Mouse (Mus musculus) kidney, adult 2 months (tissue): ENCODE measurements around the gene Gsn. TPM values are rescaled to one million over a fixed set of nuclear protein-coding genes. Genes with fewer than 3 reads are reported as not detected.

ENCODE experiments used
- DNase-seq: peaks from one replicate; pipeline ENCODE4 v3.0.0; 2021
- H3K27ac ChIP-seq: fragments of 200-500 bp; 2 replicates; pipeline ENCODE4 v1.5.1; 2012; ENCODE audit warnings: low read depth, low read length, control low read depth, inconsistent platforms; ENCODE audit not compliant: insufficient read depth
- H3K27me3 ChIP-seq: fragments of 200-500 bp; replicated peaks from 2 replicates; pipeline ENCODE4 v1.6.1; 2012; ENCODE audit warnings: mild to moderate bottlenecking, moderate library complexity, low read length, inconsistent platforms; ENCODE audit not compliant: control insufficient read depth, insufficient read depth
- H3K36me3 ChIP-seq: fragments of 200-500 bp; 2 replicates; pipeline ENCODE4 v1.6.1; 2012; ENCODE audit warnings: mild to moderate bottlenecking, moderate library complexity, low read length, inconsistent platforms; ENCODE audit not compliant: control insufficient read depth, insufficient read depth
- H3K4me1 ChIP-seq: fragments of 200-500 bp; 2 replicates; pipeline ENCODE4 v1.6.1; 2011; ENCODE audit warnings: low read length; ENCODE audit not compliant: control insufficient read depth, insufficient read depth
- H3K4me3 ChIP-seq: fragments of 200-500 bp; 2 replicates; pipeline ENCODE4 v1.5.1; 2011; ENCODE audit warnings: mild to moderate bottlenecking, low read depth, low read length, control low read depth; ENCODE audit not compliant: insufficient read depth
- CTCF ChIP-seq: fragments of 200-500 bp; conservative IDR thresholded peaks from 2 replicates; pipeline ENCODE4 v1.5.1; 2011; ENCODE audit warnings: low read depth, mild to moderate bottlenecking, control low read depth, low read length, moderate library complexity, mixed read lengths; ENCODE audit not compliant: insufficient read depth, insufficient read length
- POLR2A ChIP-seq: fragments of 200-500 bp; IDR thresholded peaks from one replicate; pipeline ENCODE4 v1.6.1; 2011; ENCODE audit warnings: low read depth, low read length, control low read depth
- WGBS: fragments of 180-500 bp; shearing (Covaris S2); methylation state at CpG from one replicate; pipeline ENCODE4 v1.1.7; 2018; 5-methylcytosine and 5-hydroxymethylcytosine counted together
- polyA plus RNA-seq: library from polyadenylated mRNA; depleted of rRNA; stranded (reverse); fragments of >200 nt; gene quantifications from 2 replicates; pipeline ENCODE4 v1.2.3, GENCODE M21; 2012; rRNA removed

Gsn gene
- polyA plus RNA-seq = 269 and 357 TPM in 2 replicates

DNA sequence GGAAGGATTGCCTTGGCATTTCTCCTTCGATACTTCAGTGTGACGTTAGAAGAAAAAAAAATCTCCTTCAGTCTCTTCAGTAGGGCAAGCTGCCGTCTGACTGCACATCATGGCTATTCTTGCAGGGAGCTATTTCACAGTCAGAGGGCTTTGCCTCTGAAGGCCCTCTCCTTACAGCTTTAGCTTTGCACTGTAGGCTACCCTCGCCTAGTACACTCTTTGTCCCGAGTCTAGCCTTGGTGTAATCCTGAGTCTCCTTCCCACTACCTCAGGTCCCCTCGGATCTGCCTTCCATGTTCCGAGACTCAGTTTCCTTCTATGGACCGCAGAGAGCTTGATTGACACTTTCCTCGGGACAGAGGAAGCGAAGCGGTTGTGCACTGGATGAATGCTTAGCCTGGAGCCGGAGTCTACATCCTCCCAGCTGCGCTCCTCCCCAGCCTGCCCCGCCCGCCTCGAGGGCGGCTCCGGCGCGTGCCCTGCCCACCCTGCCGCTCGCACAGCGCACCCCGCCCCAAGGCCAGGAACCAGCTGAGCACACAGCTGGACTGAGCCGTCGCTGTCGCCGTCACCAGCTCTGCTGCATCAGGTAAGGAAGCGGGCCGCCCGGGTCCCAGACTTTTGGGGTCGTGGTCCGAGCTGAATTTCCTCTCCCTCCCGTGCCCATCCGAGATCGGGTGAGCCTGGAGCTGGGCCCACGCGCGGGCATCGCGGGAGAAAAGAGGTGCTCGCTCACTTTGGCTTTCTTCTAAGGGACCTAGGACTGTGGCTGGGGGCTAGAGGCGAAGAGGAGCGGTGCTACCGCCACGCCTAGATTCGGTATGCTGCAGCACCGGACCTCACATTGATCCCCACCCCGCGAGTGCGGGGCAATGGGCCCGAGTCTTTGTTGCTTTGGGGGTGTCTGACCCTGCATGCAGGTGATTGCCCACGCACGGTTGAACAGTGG lies at the start of gene Gsn:
Gene Gsn (plus strand): TSS at position 496 of the 949 bp plus-strand sequence.
- Histone ChIP-seq H3K27ac (peak within 1 kb of the TSS; percentile 46), H3K36me3 (no peaks in the 10 kb centered on the region), H3K4me3 (peak within 1 kb of the TSS; percentile 64), H3K27me3 (no peaks in the 10 kb centered on the region), H3K4me1 (peaks cover 9% of the 10 kb centered on the region; the same call in 1 of the 2 replicates)
- whole genome bisulfite sequencing = 5% methylated on average over 54 of the region's 54 CpGs
- TF ChIP-seq POLR2A (peak; percentile 50), CTCF (no peak)
- DNase-seq = peak; percentile 88

DNA sequence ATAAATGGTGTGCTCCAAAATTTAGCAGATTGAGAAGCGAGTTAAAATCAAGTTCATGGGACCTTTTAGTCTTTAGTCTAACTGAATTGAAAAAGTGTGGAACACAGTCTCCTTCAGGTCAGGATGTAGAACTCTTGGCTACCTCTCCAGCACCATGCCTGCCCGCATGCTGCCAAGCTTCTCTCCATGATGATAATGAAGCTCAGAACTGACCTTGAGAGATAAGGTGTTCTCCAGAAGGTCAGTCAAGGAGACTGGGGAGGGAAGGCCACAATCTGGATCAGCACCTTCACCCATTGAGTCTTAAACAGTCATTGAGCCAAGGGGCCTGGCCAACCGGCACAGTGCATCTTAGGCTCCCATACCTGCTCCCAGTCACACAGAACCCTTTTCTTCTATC lies 49.4 kb upstream of the Gsn start:
- Histone ChIP-seq H3K27ac (no peak overlapping the region), H3K4me1 (no peaks in the 10 kb centered on the region; the same call in 1 of the 2 replicates), H3K36me3 (no peaks in the 10 kb centered on the region), H3K27me3 (no peaks in the 10 kb centered on the region), H3K4me3 (no peak overlapping the region)
- 92% methylated on average over 3 of the region's 3 CpGs for WGBS
- no peak for TF ChIP-seq POLR2A
- DNase-seq = no peak

DNA sequence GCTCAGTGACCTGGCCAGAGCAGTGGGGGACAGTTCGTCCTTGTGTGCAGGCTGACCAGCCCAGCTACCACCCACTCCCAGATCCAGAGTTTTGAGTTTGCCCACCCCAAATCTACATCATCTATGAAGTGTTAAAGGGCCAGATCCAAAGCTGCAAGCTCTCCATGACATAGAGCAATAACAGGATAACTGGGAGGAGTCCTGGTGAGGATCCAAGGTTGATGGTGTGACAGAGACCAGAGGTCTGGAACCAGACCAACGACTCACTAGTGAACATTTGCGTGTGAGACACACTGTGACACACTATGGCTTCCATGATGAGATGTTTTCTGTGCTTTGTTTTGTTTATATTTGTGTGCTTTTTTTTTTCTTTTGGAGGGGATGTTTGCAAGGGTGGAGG lies 48.1 kb upstream of the Gsn start:
- WGBS = 59% methylated on average over 3 of the region's 3 CpGs
- Histone ChIP-seq H3K27ac (no peak overlapping the region), H3K36me3 (no peaks in the 10 kb centered on the region), H3K4me1 (no peaks in the 10 kb centered on the region), H3K4me3 (no peak overlapping the region), H3K27me3 (no peaks in the 10 kb centered on the region)
- TF ChIP-seq POLR2A = no peak
- no peak for DNase-seq

DNA sequence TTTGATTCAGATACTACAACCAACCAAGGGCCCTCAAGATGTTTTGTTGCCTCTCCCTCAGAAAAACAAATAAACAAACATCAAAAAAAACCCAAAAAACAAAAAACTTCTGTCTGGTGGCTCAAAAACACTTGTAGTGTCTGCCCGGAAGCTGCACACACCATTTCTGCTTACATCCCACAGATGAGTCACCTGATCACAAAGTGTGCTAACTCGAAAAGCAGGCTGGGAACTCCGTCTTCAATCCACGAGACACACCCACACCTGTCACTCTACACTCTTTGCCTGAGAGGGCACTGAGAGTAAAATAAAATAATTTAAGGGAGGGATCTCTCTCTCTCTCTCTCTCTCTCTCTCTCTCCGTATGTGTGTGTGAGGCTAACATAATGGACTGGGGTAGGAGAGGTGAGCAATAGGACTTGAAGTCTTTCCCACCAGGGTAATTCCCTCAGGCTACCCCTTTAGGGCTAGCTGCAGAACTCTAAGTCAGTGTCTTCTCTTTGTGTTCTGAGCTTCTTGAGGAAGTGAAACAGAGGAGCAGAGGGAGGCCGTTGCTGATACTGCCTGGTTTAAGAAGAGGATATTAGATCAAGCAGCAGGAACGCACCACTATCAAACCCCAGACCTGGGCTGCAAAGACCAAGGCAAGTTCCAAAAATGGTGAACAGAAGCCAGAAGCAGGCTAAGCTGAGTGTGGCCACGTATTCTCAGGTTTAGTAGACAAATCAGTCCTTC lies 47.1 kb upstream of the Gsn start:
- no peak overlapping the region for H3K4me3 ChIP-seq
- H3K27ac ChIP-seq = no peak overlapping the region
- H3K36me3 ChIP-seq = no peaks in the 10 kb centered on the region
- DNase-seq = no peak
- no peaks in the 10 kb centered on the region for H3K27me3 ChIP-seq
- H3K4me1 ChIP-seq = no peaks in the 10 kb centered on the region
- TF ChIP-seq POLR2A (no peak), CTCF (no peak)
- 71% methylated on average over 8 of the region's 8 CpGs for WGBS

DNA sequence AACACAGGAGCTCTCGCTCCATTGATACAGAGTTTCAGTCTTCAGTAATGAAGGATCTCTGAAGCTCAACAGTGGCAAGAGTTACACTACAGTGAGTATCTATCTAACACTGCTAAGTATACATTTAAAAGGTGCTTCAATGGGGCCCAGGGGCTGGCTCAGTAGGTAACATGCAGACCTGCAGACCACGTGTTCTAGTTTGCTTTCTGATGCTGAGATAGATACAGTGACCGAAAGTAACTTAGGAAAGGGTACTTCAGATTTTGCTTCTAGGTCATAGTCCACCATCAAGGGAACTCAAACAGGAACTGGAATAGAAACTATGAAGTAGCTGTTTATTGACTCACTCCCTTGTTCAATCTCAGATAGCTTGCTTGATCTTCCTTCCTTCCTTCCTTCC lies 44.5 kb upstream of the Gsn start:
- DNase-seq = no peak
- H3K27ac ChIP-seq = no peak overlapping the region
- no peaks in the 10 kb centered on the region for H3K27me3 ChIP-seq
- no peaks in the 10 kb centered on the region for H3K36me3 ChIP-seq
- H3K4me3 ChIP-seq = no peak overlapping the region
- 70% methylated on average over 3 of the region's 3 CpGs for WGBS
- H3K4me1 ChIP-seq = peaks cover 4% of the 10 kb centered on the region; the same call in 1 of the 2 replicates
- TF ChIP-seq CTCF (no peak), POLR2A (no peak)

DNA sequence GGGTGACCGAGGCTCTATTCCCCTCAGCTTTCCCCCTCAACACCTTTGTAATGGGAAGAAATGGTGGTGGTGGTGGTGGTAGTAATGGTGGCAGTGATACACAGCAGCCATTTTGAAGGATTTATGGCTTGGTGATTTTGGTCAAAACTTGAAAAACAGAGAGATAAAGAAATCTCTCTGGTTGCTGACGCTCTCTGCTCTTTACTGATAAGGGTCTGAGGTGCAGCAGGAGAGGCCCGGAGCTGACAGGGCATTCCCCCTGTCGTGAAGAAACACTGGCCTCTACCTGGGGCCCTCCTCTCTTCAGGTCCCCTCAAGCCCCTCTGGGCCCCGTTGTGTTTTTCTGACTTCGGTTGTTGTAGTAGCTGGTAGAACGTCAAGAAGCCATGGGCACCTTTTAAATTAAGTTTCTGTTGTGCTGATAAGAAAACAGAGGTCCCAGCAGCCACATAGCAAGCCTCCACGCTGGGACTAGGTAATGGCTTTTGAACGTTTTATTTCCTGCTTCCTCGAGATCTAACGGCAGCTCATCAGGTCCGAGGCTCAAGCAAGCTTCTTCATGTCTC lies 42.8 kb upstream of the Gsn start:
- Histone ChIP-seq H3K27ac (no peak overlapping the region), H3K27me3 (no peaks in the 10 kb centered on the region), H3K36me3 (no peaks in the 10 kb centered on the region), H3K4me1 (peaks cover 4% of the 10 kb centered on the region; the same call in 1 of the 2 replicates), H3K4me3 (no peak overlapping the region)
- 83% methylated on average over 12 of the region's 12 CpGs for WGBS
- DNase-seq = no peak
- TF ChIP-seq POLR2A = no peak
- no peak for TF ChIP-seq CTCF
